Mouse (Mus musculus) hindbrain, embryonic 12.5 days (tissue): ENCODE measurements at regions not wholly inside any gene's neighbourhood (a gene's known extent, or its start where the extent isn't known, plus 50 kb on each side); places are given as distances from the start of the nearest gene placed in this dataset.

ENCODE experiments used
- ATAC-seq: fragments of 200-750 bp; cut with Nextera tagmentation; 2 replicates; pipeline ENCODE4 v1.8.0; 2017; ENCODE audit warnings: moderate TSS enrichment; ENCODE audit not compliant: low FRiP score
- H3K27ac ChIP-seq: fragments of 300-500 bp; sonication (generic); 2 replicates; pipeline ENCODE4 v1.5.1; 2016; ENCODE audit warnings: mild to moderate bottlenecking
- H3K27me3 ChIP-seq: fragments of 300-500 bp; sonication (generic); 2 replicates; pipeline ENCODE4 v1.6.1; 2016; ENCODE audit warnings: mild to moderate bottlenecking
- H3K36me3 ChIP-seq: fragments of 300-500 bp; sonication (generic); 2 replicates; pipeline ENCODE4 v1.6.1; 2016; ENCODE audit warnings: mild to moderate bottlenecking
- H3K4me1 ChIP-seq: fragments of 300-500 bp; sonication (generic); 2 replicates; pipeline ENCODE4 v1.6.1; 2016
- H3K4me2 ChIP-seq: fragments of 300-500 bp; sonication (generic); replicated peaks from 2 replicates; pipeline ENCODE4 v1.6.1; 2016; ENCODE audit warnings: mild to moderate bottlenecking
- H3K4me3 ChIP-seq: fragments of 300-500 bp; sonication (generic); 2 replicates; pipeline ENCODE4 v1.5.1; 2016; ENCODE audit warnings: mild to moderate bottlenecking
- H3K9ac ChIP-seq: fragments of 300-500 bp; sonication (generic); 2 replicates; pipeline ENCODE4 v1.6.1; 2016; ENCODE audit warnings: mild to moderate bottlenecking, moderate library complexity
- H3K9me3 ChIP-seq: fragments of 300-500 bp; sonication (generic); replicated peaks from 2 replicates; pipeline ENCODE4 v1.6.1; 2016; ENCODE audit warnings: mild to moderate bottlenecking
- WGBS: fragments of 180-500 bp; shearing (Covaris S2); methylation state at CpG from one replicate; pipeline ENCODE4 v1.1.7; 2016; 5-methylcytosine and 5-hydroxymethylcytosine counted together

DNA sequence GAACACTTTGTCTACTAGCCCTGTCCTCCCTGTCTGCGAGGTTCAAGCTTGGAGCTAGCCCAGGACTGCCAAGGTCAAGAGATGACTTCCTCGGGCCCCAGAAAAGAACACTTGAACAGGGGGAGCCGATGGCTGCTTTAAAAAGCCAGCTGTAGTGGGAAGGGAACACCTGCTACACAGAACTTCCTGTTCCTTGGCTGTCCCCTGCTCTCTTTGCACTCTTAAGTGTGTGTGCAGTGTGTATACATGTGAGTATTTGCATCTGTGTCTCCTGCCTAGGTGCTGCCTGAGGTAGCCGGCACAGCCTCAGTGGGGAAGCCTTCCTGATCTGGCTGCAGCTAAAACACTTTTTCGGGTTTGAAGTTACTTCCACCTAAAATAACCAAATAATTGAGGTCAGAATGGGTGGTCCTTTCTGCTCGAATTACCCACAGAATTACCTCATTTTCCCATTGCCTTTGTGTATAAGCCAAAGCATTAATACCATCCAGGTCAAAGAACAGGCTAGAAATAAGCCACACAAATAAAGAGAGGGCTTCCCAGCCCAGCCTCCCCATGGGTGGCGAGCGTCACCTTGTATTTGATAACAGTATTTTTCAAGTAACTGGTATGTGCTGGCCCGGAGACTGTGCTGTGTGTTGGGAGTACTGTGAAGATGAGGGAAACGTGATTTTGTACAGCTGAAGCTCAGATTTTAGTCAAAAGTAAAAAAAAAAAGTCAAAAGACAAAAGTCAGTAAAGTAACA lies 84.2 kb upstream of the Lclat1 start:
- ATAC-seq: no peak
- no peak overlapping the region for H3K27ac ChIP-seq
- H3K9me3 ChIP-seq: no peaks in the 10 kb centered on the region
- no peak overlapping the region for H3K4me2 ChIP-seq
- no peaks in the 10 kb centered on the region for H3K4me1 ChIP-seq
- WGBS: 77% methylated on average over 10 of the region's 10 CpGs
- no peak overlapping the region for H3K9ac ChIP-seq
- no peak overlapping the region for H3K4me3 ChIP-seq
- no peaks in the 10 kb centered on the region for H3K27me3 ChIP-seq
- no peaks in the 10 kb centered on the region for H3K36me3 ChIP-seq

DNA sequence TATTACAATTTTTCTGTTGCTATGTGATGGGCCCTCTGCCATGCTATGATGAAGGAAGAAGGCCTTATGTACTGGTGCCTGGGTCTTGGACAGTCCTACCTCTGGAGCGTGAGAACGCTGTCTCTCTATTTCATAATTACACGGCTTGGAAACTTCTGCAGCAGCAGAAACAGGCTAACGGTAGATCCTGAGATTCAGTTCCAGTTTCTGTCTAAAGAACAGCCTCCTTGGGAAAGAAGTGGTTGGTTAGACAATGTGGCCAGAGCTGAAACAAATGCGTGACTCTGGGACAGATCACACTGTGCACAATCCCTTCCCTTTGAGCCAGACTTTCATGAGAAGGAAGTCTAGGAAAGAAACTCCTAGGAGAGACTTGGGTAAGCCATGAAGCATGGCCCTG lies 80.7 kb upstream of the Lclat1 start:
- Histone ChIP-seq H3K36me3 (no peaks in the 10 kb centered on the region), H3K9me3 (no peaks in the 10 kb centered on the region), H3K4me2 (no peak overlapping the region), H3K9ac (no peak overlapping the region), H3K27ac (no peak overlapping the region), H3K4me3 (no peak overlapping the region), H3K27me3 (no peaks in the 10 kb centered on the region), H3K4me1 (no peaks in the 10 kb centered on the region)
- 95% methylated on average over 5 of the region's 5 CpGs for WGBS
- ATAC-seq: no peak

DNA sequence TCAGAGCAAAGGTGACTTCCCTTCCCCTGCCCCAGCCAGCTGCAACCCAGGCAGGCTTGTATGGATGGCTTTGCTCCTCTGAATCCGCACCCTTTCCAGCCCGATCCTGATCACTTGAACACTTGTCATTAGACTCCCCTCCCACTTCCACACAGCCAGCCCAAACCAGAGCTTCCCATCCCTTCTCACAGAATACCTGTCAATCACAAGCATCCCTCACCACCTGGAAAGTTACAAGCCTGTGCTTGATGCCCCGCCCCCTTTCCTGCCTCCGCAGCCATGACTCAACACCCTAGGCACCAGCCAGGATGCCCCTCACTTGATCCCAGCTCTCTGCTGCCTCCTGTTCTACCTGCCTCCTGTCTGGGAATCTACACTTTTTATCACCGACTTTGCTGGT lies 76.0 kb upstream of the Lclat1 start:
- H3K9ac ChIP-seq: no peak overlapping the region
- no peak overlapping the region for H3K4me2 ChIP-seq
- peaks cover 6% of the 10 kb centered on the region; the same call in 1 of the 2 replicates for H3K4me1 ChIP-seq
- H3K36me3 ChIP-seq: no peaks in the 10 kb centered on the region
- no peak for ATAC-seq
- no peaks in the 10 kb centered on the region for H3K27me3 ChIP-seq
- WGBS: 70% methylated on average over 5 of the region's 5 CpGs
- no peak overlapping the region for H3K4me3 ChIP-seq
- H3K27ac ChIP-seq: no peak overlapping the region
- no peaks in the 10 kb centered on the region for H3K9me3 ChIP-seq

DNA sequence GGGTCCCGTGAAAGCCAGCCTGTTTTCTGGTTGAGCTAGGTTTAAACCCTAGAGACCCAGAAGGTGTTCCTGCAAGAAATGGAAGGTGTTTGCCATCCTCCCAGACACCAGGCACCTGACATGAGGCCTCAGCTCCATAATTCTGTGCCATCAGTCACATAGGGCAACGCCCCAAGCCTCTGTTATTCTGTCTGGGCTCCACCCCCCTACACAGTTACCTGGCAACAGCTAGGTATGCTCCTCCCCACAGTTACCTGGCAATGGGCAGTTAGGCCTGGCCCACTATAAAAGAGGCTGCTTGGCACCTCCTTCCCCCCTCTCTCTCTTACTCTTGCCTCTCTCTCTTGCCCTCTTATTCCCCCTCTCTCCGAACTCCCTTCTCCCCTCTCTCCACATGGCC lies 75.5 kb upstream of the Lclat1 start:
- H3K4me2 ChIP-seq: no peak overlapping the region
- no peak for ATAC-seq
- H3K9ac ChIP-seq: no peak overlapping the region
- 76% methylated on average over 3 of the region's 3 CpGs for WGBS
- no peak overlapping the region for H3K27ac ChIP-seq
- peaks cover 6% of the 10 kb centered on the region; the same call in 1 of the 2 replicates for H3K4me1 ChIP-seq
- H3K9me3 ChIP-seq: no peaks in the 10 kb centered on the region
- H3K4me3 ChIP-seq: no peak overlapping the region
- no peaks in the 10 kb centered on the region for H3K36me3 ChIP-seq
- no peaks in the 10 kb centered on the region for H3K27me3 ChIP-seq

DNA sequence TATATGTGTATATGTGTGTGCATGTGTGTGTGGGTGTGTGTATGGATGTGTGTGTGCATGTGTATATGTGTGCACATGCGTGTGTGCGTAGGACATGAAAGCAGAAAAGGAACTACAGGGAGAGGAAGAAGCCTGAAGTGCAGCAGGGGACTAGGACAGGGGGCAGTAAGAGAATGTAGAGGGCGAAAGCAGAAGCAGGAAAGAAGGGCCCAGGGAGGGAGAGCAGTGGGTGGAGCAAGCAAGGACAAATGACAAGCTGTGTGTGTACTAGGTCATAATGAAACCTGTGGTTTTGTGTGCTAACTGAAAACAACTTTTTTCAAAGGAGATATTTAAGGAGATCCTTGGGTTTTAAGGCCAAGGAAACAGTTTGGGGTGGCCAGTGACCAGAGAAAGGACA lies 73.4 kb upstream of the Lclat1 start:
- H3K27ac ChIP-seq: no peak overlapping the region
- H3K9ac ChIP-seq: no peak overlapping the region
- no peaks in the 10 kb centered on the region for H3K27me3 ChIP-seq
- no peak overlapping the region for H3K4me3 ChIP-seq
- peaks cover 6% of the 10 kb centered on the region; the same call in 1 of the 2 replicates for H3K4me1 ChIP-seq
- no peaks in the 10 kb centered on the region for H3K36me3 ChIP-seq
- no peak overlapping the region for H3K4me2 ChIP-seq
- no peak for ATAC-seq
- no peaks in the 10 kb centered on the region for H3K9me3 ChIP-seq
- WGBS: 77% methylated on average over 3 of the region's 3 CpGs

DNA sequence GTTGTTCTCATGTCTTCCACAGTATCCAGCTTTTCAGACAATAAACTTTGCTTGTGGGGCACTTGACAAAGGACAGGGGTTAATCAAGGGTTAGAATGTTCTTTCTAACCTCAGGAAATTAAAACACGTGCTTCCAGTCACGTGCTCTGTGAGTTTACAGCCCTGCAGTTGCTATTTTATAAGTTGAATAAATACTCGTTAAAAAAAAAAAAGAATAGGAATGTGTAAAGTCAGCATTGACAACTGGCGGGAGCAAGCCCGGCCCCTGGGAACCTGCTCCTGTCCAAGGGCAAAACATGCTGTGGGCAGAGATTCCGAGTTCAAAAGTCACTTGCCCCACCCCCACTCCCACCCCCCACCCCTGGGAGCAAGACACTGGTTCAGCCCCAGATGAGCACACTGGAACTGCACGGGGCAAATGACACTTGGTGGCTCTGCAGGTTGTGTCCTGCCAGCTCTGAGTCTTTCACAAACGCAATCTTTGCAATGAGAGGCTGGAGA lies 72.8 kb upstream of the Lclat1 start:
- Histone ChIP-seq H3K36me3 (no peaks in the 10 kb centered on the region), H3K27ac (no peak overlapping the region), H3K4me3 (no peak overlapping the region), H3K4me1 (peaks cover 6% of the 10 kb centered on the region; the same call in 1 of the 2 replicates), H3K9ac (no peak overlapping the region), H3K9me3 (no peaks in the 10 kb centered on the region), H3K27me3 (no peaks in the 10 kb centered on the region), H3K4me2 (no peak overlapping the region)
- 37% methylated on average over 8 of the region's 8 CpGs for WGBS
- no peak for ATAC-seq

DNA sequence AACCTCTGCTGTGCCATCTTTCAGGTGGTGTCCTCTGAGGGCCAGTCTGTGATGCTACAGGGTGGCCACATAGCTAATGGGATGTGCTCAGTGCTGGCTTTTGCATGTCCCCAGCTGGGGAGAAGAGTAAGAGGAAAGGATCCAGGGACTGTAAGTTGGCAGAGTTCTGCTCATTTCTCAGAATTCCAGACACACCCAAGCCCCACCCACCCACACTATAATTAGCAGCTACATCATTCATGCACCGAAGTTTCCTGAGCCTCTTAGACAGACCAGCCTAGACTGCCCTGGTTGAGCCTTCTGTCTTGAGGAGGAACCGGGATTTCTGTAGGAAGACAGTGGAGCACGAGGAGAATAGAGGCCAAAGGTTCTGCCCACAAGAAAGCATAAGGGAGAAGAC lies 70.9 kb upstream of the Lclat1 start:
- ATAC-seq: no peak
- Histone ChIP-seq H3K4me1 (peaks cover 6% of the 10 kb centered on the region; the same call in 1 of the 2 replicates), H3K27ac (no peak overlapping the region), H3K9me3 (no peaks in the 10 kb centered on the region), H3K9ac (no peak overlapping the region), H3K4me2 (no peak overlapping the region), H3K4me3 (no peak overlapping the region), H3K36me3 (no peaks in the 10 kb centered on the region), H3K27me3 (no peaks in the 10 kb centered on the region)
- 71% methylated on average over 3 of the region's 3 CpGs for WGBS

DNA sequence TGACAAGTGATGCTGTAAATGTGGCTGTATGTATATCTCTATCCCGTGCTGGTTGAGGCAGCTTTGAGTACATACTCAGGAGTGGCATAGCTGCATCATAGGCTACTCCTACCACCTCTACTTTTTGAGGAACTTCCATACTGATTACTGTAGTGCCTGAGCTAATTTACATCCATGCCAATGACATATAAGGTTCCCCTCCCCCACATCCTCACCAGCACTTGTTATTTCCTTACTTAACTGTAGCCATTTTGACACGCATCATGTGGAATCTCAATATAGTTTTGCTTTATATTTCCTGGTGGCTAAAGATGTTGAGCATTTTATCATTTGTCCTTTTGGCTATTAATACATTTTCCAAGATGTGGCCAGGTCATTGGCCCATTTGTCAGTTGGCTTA lies 69.2 kb upstream of the Lclat1 start:
- H3K4me3 ChIP-seq: no peak overlapping the region
- H3K9me3 ChIP-seq: no peaks in the 10 kb centered on the region
- no peaks in the 10 kb centered on the region for H3K27me3 ChIP-seq
- no peak overlapping the region for H3K27ac ChIP-seq
- WGBS: 95% methylated on average over 2 of the region's 2 CpGs
- ATAC-seq: no peak
- no peak overlapping the region for H3K9ac ChIP-seq
- H3K4me2 ChIP-seq: no peak overlapping the region
- peaks cover 6% of the 10 kb centered on the region; the same call in 1 of the 2 replicates for H3K4me1 ChIP-seq
- no peaks in the 10 kb centered on the region for H3K36me3 ChIP-seq

DNA sequence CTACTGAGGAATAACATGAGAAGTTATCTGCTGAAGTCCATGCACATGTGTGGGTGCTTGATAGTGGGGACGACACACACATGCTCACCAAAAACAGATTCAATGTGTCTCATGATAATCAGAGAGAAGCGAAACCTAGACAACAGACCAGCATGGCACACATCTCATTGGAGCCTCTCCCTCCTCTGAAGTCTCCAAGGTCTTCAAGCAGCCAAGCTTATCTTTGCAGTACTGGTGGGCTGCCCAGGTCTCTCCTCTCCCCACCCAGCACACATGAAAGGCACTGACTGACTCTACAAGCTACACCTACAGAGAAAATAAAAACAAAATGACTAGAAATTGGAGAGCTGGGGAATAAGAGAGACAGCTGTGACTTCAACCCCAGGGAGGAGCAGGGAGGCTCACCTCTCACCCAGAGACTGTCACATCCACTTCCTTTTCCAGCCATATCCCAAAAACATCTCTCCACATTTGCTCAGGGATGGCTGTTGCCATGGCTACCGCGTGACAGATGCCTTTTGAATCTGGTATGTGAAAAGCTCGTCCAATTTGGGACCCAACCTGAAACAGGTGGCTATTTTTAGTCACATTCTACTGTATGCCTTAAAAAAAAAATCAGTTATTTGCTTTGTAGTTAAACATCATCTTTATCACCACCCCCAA lies 62.7 kb upstream of the Lclat1 start:
- no peaks in the 10 kb centered on the region for H3K36me3 ChIP-seq
- WGBS: 83% methylated on average over 5 of the region's 5 CpGs
- ATAC-seq: no peak
- no peak overlapping the region for H3K4me3 ChIP-seq
- H3K4me2 ChIP-seq: no peak overlapping the region
- no peak overlapping the region for H3K27ac ChIP-seq
- H3K27me3 ChIP-seq: no peaks in the 10 kb centered on the region
- no peak overlapping the region for H3K9ac ChIP-seq
- no peaks in the 10 kb centered on the region for H3K4me1 ChIP-seq
- no peaks in the 10 kb centered on the region for H3K9me3 ChIP-seq

DNA sequence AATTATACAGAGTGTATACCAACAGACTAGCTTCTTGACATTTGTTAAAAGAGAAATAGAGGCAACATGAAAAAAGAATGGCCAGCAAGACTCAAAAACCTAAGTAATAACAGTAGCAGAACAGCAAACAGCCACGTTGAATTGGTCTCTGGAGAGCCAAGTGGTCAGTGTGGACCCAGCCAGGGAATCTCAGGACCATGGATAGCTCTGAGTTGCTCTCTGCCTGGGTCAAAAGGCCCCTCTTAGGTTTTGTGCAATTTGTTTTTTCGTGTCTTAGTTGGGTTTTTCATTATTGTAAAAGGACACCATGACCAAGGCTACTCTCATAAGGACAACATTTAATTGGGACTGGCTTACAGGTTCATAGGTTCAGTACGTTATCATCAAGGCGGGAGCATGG lies 60.8 kb upstream of the Lclat1 start:
- Histone ChIP-seq H3K4me2 (no peak overlapping the region), H3K9me3 (no peaks in the 10 kb centered on the region), H3K27me3 (no peaks in the 10 kb centered on the region), H3K9ac (no peak overlapping the region), H3K36me3 (no peaks in the 10 kb centered on the region), H3K4me3 (no peak overlapping the region), H3K27ac (no peak overlapping the region), H3K4me1 (no peaks in the 10 kb centered on the region)
- WGBS: 63% methylated on average over 4 of the region's 4 CpGs
- no peak for ATAC-seq

DNA sequence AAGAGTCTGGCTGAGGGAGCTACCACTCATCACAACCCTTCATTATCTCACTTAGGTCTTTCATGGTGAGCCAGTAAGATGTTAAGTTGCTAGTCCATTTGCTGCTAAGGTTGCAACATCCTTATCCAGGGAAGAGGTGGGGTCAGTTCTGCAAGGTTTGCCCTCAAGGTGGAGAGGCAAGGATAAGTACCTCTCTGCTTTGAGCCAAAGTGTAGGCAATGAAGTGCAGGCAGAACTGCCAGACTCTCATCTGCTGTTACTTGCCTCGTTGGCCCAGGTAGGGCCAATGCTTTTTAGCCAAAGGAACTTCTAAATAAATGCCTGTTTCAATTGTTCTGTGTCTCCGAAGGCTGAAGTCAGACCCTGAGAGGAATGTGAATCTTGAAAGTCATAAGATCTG lies 59.6 kb upstream of the Lclat1 start:
- no peak for ATAC-seq
- no peak overlapping the region for H3K27ac ChIP-seq
- H3K4me2 ChIP-seq: no peak overlapping the region
- no peak overlapping the region for H3K9ac ChIP-seq
- no peaks in the 10 kb centered on the region for H3K36me3 ChIP-seq
- H3K4me3 ChIP-seq: no peak overlapping the region
- WGBS: 74% methylated on average over 2 of the region's 2 CpGs
- H3K9me3 ChIP-seq: no peaks in the 10 kb centered on the region
- no peaks in the 10 kb centered on the region for H3K4me1 ChIP-seq
- H3K27me3 ChIP-seq: no peaks in the 10 kb centered on the region

DNA sequence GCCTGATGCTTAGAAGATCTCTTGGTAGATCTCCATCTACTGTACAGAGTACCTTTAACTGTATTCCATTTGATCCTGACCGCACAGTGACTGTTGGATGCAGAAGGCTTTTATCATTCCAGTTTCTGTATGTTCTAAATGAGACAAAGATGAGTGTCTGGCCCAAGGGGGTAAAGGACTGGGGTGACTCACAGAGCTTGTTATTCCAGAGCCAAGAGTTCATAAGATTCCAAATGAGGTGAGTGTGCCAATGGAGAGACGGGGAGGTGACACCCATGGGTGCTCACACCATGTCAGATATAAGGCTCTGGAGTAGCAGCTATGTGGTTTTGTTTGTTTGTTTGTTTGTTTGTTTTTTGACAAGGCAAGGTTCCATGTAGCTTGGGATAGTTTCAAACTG lies 54.8 kb upstream of the Lclat1 start:
- no peak for ATAC-seq
- Histone ChIP-seq H3K36me3 (no peaks in the 10 kb centered on the region), H3K9me3 (no peaks in the 10 kb centered on the region), H3K27ac (no peak overlapping the region), H3K9ac (no peak overlapping the region), H3K4me1 (no peaks in the 10 kb centered on the region), H3K27me3 (peaks cover 1% of the 10 kb centered on the region; the same call in 1 of the 2 replicates), H3K4me2 (no peak overlapping the region), H3K4me3 (no peak overlapping the region)
- WGBS: 93% methylated on average over 2 of the region's 2 CpGs
